Mouse (Mus musculus): Measurements from ENCODE around the gene Tceal1.

Tceal1 gene

DNA sequence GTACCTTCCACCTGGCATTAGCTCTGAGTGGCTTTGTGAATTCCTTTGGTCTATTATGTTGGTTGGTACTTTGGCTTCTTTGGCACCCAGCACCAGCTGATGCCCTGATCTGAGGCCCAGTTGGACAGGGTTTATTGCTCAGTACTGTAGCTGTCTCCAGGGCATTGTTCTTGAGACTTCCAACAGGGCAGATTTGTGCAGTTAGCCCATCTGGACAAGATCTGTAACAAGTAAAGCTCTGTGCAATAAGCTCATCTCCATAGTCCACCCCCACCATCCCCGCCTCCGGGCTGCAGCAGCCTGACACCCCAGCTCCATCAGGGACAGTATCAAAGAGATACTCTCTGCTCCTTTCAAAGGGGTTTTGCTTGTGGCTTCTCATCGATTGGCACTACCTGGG, 47.7 kb downstream of the Tceal1 start:
- no peak for DNase-seq (ENCODE audit: low read depth)

All from c-Kit-positive CD71-positive TER-119-negative erythroid progenitor cells, embryonic 14.5 days (primary cell).